Mouse (Mus musculus) left cerebral cortex, adult 18-20 months (tissue): ENCODE results near the gene Sh2d1b1. TPM values are rescaled to one million over a fixed set of nuclear protein-coding genes. Genes with fewer than 3 reads are reported as not detected.
A peak's percentile ranks its signal among the peaks of the same experiment; 100 is the strongest.
"Not testable (repeated sequence)": the region's sequence is repeated elsewhere in the genome, so short reads cannot be mapped to it uniquely, and the experiment has no call there.

Experiments used
- DNase-seq, 2 experiments: peaks; one replicate each; pipeline ENCODE4 v3.0.0; 2021 to 2022; ENCODE audit warnings: low spot score in 2 of 2, mixed read lengths in 1 of 2
- long read RNA-seq, 2 experiments: library from polyadenylated mRNA; stranded (forward); transcript quantifications; one replicate each; pipeline ENCODE4 v2.0.0; 2021
- total RNA-seq, 2 experiments: library from RNA; stranded (reverse); gene quantifications; 2 replicates each; pipeline ENCODE4 v1.2.3; 2021

Gene Sh2d1b1
- under 1 TPM in 1 of 2 experiments, not detected in 1; 0.12 TPM for total RNA-seq
- long read RNA-seq, experiment 1: 0 reads
- long read RNA-seq, experiment 2: 0 reads

DNA sequence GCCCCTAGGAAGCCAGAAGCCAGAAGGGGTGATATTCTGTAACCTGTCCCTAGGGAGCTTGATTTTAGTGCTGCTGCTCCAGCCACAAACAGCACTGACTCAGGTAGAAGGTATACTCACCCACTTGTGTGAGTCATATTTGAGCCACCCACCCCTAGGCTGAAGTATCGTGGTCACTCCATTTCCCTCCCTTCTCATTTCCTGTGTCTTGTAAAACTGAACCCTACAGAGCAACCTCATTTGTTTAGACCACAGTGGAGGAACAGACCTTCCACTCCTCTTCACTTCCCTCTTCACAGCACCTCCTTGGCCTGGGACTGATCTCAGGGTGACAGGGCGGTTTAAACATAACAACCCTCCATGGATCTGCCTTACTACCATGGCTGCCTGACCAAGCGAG lies at the start of gene Sh2d1b1:
TSS of gene Sh2d1b1 (plus strand) at position 305 of the 400 bp plus-strand sequence.
- no peak for DNase-seq

DNA sequence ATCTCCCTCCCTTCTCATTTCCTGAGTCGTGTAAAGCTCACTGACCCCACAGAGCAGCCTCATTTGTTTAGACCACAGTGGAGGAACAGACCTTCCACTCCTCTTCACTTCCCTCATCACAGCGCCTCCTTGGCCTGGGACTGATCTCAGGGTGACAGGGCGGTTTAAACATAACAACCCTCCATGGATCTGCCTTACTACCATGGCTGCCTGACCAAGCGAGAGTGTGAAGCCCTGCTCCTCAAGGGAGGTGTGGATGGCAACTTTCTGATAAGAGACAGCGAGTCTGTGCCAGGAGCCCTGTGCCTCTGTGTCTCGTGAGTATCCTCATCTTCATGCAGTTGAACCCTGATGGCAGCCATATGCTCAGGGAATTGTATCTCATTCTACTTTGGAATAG lies 44.4 kb upstream of the Sh2d1b1 start, which contains the start of gene Sh2d1b2:
TSS of gene Sh2d1b2 (plus strand) at position 62 of the 400 bp plus-strand sequence.
- not testable (repeated sequence) for DNase-seq

DNA sequence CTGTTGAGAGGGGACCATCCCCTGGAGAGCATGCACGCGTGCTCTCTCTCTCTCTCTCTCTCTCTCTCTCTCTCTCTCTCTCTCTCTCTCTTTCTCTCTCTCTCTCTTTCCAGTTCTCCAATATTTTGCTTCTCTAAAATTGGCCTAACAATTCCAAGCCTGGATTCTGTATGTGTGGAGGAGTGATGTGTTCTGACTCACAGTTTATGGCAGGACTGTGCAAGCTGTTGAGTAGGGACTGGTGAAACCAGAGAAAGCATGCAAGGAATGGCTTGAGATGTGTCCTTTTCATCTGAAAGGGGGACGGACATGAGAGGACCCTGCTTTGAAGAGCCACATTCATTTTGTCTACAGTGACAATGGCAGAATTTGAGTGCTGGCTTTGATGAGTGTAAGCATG lies 32.1 kb upstream of the Sh2d1b1 start:
- no peak for DNase-seq

DNA sequence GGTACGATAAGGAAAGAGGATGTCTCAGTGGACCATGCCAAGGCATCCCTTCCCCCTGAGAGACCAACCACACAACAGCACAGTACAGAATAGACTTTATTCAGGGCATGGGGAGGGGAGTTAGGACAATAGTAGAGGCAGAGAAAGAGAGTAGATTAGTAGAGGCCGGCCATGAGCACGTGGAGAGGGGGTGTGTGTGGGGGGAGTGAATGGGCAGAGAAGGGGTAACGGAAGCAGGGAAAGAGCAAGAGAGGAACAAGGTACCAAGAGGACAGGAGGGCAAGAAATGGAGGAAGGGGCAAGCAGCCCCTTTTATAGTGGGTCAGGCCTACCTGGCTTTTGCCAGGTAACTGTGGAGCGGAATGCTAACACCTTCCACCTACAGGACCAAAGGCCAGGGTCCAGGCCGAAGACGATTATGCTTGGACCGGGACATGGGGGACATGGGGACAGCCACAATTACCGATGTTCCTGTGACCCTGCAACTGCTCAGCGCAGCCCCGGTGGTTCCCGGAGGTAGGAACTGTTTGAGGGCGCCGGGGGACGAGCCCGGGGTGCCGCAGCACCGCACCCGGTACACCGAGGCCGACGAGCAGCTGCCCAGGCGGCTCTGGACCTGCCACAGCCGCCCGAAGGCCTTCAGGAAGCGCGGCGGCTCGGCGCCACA lies 22.1 kb upstream of the Sh2d1b1 start:
- no peak for DNase-seq

DNA sequence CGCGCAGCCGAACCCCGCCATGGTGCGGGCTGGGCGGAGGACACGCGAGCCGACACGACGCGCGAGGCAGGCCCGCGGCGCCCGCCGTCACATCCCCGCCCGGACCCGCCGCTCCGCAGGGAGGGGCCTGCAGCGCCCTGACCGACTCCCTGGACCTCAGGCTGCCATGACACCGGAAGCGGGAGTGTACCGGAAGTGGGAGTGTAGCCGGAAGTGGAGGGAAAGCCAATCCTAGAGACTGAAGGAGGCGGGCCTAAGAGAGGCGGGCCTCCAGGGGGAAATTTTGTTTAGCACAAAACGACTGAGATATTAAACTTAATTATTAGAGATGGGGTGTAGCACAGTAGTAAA lies 21.6 kb upstream of the Sh2d1b1 start:
- DNase-seq: peak; percentile 86 to 89

DNA sequence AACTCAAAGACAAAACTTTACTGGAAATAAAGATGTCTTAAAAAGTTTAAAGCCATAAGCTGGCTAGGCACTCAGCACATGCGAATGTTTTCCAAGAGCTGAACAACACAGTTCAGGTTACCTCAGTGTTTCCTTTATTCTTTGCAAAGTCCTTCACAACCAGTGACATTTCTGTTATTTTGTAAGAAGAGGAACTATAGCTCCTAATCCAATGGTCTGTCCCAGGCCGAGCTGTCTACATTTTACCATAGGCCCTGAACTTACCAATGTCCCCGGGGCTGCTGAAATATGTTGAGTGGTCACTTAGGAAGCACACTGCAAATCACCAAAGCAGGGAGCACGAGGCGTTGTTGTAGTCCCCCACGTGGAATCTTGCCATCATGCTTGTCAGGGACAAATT lies 6.8 kb upstream of the Sh2d1b1 start:
- DNase-seq: no peak

DNA sequence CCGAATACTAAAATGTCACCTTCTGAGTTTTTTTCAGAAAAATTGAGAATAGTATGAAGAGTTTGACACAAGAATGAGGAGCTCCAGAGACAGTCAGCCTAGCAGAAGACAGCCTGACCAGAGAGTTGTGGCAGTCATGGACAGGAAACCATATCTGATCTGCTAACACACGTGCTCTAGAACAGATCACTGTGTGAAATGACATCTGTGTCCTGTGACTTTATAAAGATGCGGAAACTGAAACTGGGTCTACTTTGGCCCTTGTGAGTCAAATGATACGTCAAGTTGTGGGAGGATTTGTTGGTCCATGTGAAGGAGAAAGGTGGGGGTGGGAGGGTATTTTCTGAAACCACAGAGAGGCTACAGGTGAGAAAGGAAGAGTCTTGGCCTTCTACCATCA lies 6.4 kb upstream of the Sh2d1b1 start:
- DNase-seq: no peak

DNA sequence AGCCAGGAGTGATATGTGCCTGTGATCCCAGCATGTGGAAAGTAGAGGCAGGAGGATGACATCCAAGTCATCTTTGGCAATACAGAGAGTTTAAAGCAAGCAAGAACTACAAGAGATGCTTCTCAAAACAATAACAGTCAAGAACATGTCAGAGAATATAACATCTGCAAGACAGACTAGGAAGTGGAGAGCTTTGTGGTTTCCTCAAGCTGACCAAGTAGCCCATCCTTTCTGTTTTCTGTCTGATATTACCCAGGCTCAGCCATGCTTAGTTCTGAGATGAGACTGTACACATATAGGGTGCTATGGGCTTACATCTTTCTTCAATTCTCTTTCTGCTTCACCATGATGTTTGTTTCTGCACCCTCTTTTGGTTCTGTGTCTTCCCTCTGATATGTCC lies 3.9 kb upstream of the Sh2d1b1 start:
- no peak for DNase-seq

DNA sequence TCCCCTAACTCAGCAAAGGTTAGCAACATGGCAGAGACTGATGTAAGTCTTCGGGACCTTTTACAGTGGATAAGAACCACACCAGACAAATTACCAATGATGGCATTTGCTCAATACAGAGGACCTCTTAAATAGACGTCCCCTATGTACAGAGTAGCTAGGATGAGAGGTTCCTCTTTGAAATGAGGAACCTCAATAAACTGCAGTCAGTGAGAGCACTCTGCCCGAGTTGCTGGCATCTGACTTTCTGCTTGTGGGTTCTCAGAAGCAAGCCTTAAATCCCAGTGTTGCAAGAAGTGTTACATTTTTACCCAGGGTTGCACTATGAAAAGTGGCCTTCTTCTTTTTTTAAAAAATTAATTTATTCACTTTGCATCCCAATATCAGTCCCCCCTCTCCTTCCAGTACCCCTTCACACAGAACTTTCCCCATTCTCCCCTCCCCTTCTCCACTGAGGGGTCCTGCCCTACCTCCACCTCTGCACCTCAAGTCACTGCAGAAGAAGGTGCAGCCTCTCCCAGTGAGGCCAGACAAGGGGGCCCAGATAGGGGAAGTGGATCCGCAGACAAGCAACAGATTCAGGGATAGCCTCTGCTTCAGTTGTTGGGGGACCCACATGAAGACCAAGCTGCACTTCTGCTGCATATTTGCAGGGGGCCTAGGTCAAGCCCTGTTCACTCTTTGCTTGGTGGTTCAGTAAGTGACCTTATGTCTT lies 5.5 kb downstream of the Sh2d1b1 start:
- DNase-seq: no peak

DNA sequence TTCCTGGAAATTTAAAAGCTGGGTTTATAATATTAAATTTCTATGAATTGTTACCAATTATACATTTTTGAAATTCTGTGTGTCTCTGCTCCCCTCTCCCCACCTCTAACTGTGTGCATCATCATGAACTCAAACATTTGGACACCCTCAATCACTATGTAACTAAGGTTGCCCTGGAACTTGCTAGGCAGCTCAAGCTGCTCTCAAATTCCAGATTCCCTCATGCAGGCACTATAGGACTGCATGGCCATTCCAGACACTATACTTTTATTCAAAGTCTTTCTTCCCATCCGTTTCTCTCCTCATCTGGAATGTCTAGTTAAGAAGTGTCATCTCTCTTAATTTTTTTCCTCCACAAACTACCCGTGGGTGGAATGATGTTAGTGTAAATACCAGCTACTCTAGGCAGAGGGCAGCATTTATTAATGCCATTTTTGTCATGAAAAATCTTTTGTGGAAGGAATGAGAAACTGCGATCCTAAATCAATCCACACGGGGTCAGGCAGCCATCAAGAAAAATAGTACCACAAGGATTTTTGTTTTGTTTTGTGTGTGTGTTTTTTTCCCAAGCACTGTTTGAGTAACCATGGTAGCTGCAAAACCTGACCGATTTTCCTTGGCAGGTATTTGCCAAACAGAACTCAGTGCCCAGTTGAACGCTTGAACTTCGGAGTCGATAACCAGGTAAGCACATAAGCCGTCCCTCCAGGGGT lies 15.3 kb downstream of the Sh2d1b1 start:
- DNase-seq: peak; percentile 42 to 55

DNA sequence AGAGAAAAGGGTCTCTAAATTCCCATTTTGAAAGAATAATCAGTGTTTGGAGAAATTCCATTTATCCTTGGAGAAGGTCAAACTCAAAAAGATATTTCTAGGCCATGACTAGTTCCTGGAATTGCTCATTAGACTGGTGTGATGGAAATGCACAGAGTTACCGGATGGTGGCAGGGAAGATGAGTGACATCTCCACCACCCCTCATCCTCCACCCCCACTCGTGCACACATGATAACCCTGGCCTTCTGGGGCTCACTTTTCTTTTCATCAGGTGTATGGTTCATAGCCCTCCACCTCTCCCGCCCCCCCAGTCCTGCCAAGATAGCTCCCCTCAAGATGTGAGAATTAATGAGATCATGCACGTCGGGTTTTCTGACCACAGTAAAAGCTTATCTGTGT lies 16.1 kb downstream of the Sh2d1b1 start:
- no peak for DNase-seq

DNA sequence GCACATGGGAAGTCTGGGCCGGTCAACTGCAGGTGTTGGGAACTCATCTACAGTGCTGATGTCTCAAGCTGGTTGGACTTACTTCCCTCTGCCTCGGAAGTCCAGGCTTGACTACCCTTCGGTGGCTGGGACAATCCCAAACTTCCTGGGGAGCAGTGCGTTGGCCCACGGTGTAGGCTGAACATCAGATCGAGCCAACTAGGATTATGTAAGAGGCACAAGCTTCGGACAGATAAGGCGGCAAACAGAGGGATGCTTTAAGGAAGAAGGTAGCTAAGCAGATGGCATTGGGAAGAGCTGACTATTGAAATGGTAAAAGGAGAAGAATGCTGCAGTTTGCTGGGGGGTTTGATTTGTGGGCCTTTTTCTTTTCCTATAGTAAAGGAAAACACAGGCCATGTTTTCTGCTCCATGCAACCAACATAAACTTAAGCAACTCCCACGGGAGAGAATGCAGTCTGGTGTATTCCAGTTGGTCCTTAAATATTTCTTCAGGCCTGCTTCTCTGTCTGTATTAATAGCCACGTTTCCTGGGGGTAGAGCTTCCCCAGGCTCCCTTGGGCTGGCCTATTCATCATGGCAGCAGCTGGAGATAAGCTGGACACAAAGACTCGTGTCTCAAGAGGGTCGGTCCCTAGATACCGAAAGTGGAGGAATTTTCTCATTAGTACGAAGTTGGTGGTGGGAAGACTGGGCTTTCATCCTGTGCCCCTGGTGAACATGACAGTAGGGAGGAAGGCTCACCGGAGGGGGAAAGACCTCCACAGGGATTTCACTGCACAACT lies 17.9 kb downstream of the Sh2d1b1 start:
- peak in 1 of 2 experiments; percentile 40 for DNase-seq

DNA sequence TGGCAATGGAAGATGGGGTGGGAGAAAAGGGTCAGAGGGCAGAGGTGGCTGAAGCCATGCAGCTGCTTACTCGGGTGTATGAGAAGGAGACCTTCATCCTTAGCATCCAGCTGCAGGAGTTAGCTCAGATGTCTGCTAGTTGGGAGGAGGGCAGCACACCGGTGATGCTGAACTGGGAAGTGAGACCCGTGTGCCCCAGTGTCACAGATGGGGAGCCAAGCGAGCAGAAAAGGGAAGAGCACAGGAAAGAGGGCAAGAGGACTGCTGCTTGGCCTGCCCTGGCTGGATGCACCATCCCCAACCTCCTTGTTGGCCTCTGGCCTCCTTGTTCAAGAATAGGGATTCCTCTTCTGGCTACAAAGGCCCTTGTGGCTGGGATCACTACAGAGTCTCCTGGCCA lies 22.4 kb downstream of the Sh2d1b1 start:
- no peak for DNase-seq

DNA sequence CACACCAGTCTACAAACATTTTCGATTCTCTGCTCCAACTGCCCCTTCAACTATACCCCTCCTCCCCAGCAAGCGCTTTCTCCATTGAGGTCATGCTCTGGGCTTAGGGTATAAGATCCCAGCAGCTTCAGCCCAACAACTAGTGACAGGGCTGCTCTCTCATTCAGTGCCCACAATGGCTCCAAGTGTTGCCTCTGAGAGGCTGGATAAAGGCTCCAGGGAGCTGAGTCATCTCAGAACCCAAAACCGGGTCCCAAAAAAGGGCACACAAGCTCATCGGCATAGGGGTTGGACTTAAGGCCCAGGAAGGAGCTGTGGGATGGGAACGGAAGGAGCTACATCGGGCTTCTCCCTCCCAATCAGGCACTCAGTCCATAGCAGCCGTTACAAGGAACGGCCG lies 24.6 kb downstream of the Sh2d1b1 start:
- DNase-seq: no peak

DNA sequence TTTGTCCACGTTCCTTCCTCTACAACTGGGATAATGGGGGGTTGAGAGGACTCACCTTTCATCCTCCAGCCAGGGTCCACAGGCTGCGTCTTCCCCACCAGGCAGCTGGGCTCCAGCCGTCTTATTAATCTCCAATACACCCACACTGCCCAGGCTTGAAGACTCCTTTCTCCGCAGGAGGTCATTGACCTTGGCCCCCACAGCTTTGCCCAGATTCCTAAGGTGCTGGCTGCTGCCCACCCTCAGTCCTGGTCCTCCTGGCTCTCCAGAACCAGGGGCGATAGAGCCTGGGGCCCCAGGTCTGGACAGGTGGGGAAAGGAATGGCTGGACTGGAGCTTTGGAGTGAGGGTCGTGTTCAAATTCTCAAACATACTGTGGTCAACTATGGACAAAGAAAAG lies 25.3 kb downstream of the Sh2d1b1 start:
- DNase-seq: no peak

DNA sequence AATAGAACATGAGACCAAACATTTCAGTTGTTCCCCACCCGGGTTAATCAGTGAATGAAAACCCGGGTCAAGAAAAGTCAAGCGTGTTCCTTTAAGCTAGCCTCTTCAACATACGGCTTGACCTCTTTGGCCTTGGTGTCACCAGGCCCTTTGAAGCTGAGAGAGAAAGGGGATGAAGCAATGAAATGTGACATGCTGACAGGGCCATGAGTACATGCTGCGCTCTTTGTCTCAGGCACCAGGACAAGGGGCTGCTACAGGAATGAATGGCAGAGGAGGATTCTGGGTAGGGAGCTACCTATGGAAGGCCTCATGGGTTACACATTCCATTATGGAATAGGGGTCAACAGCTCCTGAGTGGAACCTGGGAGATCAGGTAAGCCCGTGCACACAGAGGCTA lies 26.0 kb downstream of the Sh2d1b1 start:
- no peak for DNase-seq

DNA sequence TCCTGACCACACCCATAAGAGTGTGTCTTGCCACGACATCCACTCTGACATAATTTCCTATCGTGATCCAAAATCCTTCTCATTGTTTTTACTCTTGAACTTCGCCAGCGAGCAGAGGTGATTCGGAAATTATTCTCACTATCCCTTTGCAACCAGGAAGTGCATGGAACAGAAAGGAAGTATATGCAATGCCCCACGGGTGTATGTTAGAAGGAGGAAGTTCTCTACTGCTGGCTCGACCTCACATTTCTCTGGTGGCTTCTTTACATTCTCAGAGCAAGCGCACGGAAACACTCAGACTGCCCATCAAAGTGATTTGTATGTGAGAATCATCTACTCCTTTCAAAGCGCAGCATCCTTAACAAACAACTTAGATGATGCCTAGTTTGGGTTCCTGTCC lies 27.9 kb downstream of the Sh2d1b1 start:
- no peak for DNase-seq

DNA sequence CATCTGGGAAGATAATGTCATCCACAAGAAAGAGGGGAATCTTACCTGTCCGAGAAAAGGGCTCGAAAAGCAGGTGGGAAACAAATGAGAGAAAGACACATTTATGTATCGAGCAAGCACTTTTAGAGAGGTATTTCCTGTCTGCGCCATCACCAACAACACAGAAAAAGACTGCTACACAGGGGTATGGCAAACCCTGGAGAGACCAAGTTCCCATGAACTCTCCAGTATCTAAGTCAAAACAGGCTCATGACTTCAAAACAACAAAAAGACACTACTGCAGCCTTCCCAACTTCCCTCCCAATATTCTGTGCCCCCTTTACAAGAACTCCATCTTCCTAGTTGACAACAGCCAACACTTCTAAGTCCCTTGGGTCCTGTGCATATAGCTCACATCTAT lies 29.1 kb downstream of the Sh2d1b1 start, which contains the start of gene Gm7694:
TSS of gene Gm7694 (minus strand) at position 101 of the 400 bp plus-strand sequence.
- no peak for DNase-seq

DNA sequence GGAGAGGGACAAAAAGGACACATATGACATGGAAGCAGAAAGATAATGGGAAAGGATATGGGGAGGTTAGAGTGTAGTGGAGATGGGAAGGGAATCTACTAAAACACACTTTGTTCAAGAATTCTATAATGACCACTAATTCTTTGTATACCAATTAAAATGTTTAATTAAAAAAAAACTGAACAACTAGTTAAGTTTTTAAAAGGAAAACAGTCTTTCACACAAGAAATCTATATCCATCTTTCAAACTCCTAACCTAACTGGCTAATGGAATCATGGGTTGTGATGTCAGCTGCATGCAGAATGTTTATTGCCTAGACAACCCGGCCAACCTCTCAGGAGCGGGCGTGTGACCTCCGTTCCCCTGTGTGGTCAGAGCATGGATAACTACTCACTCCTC lies 31.4 kb downstream of the Sh2d1b1 start, which contains the start of gene Spata46:
TSS of gene Spata46 (plus strand) at position 301 of the 400 bp plus-strand sequence.
- no peak for DNase-seq

DNA sequence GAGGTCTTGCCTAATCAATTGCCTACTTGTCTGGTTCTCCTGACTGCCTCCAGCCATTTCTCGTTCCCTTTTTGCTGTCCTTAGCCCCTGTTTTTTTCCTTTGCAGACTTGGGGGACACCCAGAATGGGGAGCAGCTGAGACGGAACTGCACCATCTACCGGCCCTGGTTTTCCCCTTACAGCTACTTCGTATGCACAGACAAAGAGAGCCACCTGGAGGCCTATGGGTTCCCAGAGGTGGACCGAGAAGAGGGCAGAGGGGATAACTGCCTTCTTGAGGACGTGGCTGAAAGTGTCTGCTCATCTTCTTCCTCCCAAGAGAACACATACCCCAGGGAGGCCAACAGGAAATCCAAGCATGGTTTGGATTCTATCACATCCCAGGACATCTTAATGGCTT lies 34.3 kb downstream of the Sh2d1b1 start:
- DNase-seq: no peak

DNA sequence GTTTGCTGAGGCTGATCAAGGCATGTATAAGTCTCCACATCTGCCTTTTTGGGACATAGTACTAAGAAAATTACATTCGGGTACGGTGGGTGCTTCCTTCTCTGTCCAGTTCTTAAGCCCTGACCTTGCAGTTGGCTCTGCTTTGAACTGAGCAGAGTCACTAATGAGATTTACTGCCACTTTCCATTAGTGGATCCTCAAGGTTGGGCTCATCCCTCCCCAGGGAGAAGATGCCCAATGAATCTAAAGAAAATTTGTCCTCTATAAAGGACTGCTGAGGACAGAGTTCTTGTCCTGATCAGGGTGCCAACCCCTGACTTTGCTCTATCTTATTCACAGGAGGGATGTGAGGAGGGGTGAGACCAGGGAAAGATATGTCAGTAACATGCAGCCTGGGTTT lies 44.9 kb downstream of the Sh2d1b1 start:
- DNase-seq: no peak
